Mouse (Mus musculus): ENCODE data around the gene Gm9887.

DNA sequence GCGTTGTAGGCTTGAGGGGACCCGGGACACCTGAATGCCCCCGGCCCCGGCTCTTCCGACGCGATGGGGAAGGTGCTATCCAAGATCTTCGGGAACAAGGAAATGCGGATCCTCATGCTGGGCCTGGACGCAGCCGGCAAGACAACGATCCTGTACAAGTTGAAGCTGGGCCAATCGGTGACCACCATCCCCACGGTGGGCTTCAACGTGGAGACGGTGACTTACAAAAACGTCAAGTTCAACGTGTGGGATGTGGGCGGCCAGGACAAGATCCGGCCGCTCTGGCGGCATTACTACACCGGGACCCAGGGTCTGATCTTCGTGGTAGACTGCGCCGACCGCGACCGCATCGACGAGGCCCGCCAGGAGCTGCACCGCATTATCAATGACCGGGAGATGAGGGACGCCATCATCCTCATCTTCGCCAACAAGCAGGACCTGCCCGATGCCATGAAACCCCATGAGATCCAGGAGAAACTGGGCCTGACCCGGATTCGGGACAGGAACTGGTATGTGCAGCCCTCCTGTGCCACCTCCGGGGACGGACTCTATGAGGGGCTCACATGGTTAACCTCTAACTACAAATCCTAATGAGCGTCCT lies 573 bp upstream of the Gm9887 start:
- TF ChIP-seq CTCF (IDR thresholded peaks at IDR 0.05; ENCODE audit: extremely low read depth, insufficient read length, insufficient replicate concordance, low read depth, low read length) (no peak), POLR2A (IDR thresholded peaks at IDR 0.05; ENCODE audit: low read depth, low read length) (no peak)

Data from small intestine, adult 2 months (tissue).